Mouse (Mus musculus) G1E (cell line): Measurements from ENCODE around the gene Olfr549. TPM values are rescaled to one million over a fixed set of nuclear protein-coding genes. Genes with fewer than 3 reads are reported as not detected.

ENCODE experiments used
- ATAC-seq: 2 replicates; pipeline ENCODE4 v1.8.0; 2016; ENCODE audit warnings: mild to moderate bottlenecking; ENCODE audit not compliant: insufficient number of reproducible peaks, poor library complexity, low FRiP score, severe bottlenecking; ENCODE audit errors: extremely low read depth
- DNase-seq: peaks from one replicate; pipeline ENCODE4 v3.0.0; 2012; ENCODE audit warnings: low spot score
- H3K27me3 ChIP-seq: 2 replicates; pipeline ENCODE4 v1.6.1; 2012; ENCODE audit warnings: mild to moderate bottlenecking, low read length, inconsistent platforms; ENCODE audit not compliant: insufficient read depth
- H3K36me3 ChIP-seq: replicated peaks from 2 replicates; pipeline ENCODE3; 2012; ENCODE audit warnings: mild to moderate bottlenecking, inconsistent platforms
- H3K4me1 ChIP-seq: 2 replicates; pipeline ENCODE4 v1.6.1; 2012; ENCODE audit warnings: low read depth, low read length, inconsistent platforms, mixed read lengths; ENCODE audit not compliant: insufficient read depth
- H3K4me3 ChIP-seq: 2 replicates; pipeline ENCODE4 v1.5.1; 2012; ENCODE audit warnings: low read depth, mild to moderate bottlenecking, inconsistent platforms, low read length, moderate library complexity, mixed read lengths
- H3K9me3 ChIP-seq: replicated peaks from 2 replicates; pipeline ENCODE4 v1.6.1; 2012; ENCODE audit warnings: inconsistent platforms
- CTCF ChIP-seq: IDR thresholded peaks from 2 replicates; pipeline ENCODE4 v1.5.1; 2012; ENCODE audit warnings: low read depth, low read length, inconsistent platforms, mixed read lengths
- GATA1 ChIP-seq: IDR thresholded peaks from 2 replicates; pipeline ENCODE4 v1.6.1; 2012; ENCODE audit warnings: borderline replicate concordance, low read length, inconsistent platforms, mixed read lengths
- GATA2 ChIP-seq: IDR thresholded peaks from 2 replicates; pipeline ENCODE4 v1.6.1; 2012; ENCODE audit warnings: low read depth, low read length, inconsistent platforms, borderline replicate concordance
- POLR2AphosphoS5 ChIP-seq: IDR thresholded peaks from 2 replicates; pipeline ENCODE4 v1.6.1; 2012; ENCODE audit warnings: low read depth, low read length, inconsistent platforms; ENCODE audit not compliant: insufficient replicate concordance
- TAL1 ChIP-seq: conservative IDR thresholded peaks from 2 replicates; pipeline ENCODE4 v1.6.1; 2012; ENCODE audit warnings: low read depth, low read length, inconsistent platforms, mixed read lengths
- polyA plus RNA-seq: library from polyadenylated mRNA; stranded (reverse); fragments of >175 nt; gene quantifications from 2 replicates; pipeline ENCODE4 v1.2.3, GENCODE M21; 2012
- total RNA-seq, 2 experiments: library from RNA; stranded (forward) in 1 of 2; stranded (reverse) in 1 of 2; fragments of 200-1000 nt in 1 of 2; fragments of >200 nt in 1 of 2; fragmentation: Nextera tagmentation in 1 of 2; gene quantifications; 2 replicates each; pipeline ENCODE4 v1.2.3; 2014 to 2017

The Olfr549 gene
- total and polyA plus RNA-seq, 3 experiments = 0.05 TPM; not detected in 2

- Histone ChIP-seq H3K36me3 (no peaks in the 10 kb centered on the region), H3K9me3 (no peaks in the 10 kb centered on the region), H3K4me3 (no peak overlapping the region), H3K27me3 (peaks cover 9% of the 10 kb centered on the region), H3K4me1 (no peaks in the 10 kb centered on the region)
- TF ChIP-seq TAL1 = no peak
- TF ChIP-seq GATA1 = no peak
- ATAC-seq (no peak), DNase-seq (no peak)
Measured at GRCm38 (mm10) chr7:102573174-102573830, 23.6 kb downstream of the Olfr549 start.

DNA sequence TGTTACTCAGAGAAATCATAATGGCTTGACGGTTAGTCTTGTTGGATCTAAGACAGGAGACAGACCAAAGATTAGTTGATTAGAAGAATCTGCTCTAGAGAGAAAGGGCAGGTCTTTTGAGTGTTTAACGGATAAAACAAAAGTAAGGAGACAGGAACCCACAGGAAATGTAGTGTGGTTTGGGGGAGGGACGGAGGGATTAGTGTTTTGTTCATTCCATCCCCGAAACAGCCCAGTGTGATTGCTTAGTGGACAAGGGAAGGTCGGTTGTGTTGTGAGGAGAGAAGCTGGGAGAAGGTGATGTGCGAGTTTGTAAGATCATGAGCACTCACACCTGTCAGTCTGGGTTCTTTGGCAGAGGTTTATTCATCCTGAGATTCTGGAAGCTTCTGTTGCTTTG, 26.3 kb downstream of the Olfr549 start:
- Histone ChIP-seq H3K4me1 (no peaks in the 10 kb centered on the region), H3K36me3 (no peaks in the 10 kb centered on the region), H3K4me3 (no peak overlapping the region), H3K27me3 (peaks cover 12% of the 10 kb centered on the region), H3K9me3 (no peaks in the 10 kb centered on the region)
- TF ChIP-seq CTCF = no peak
- no peak for TF ChIP-seq GATA1
- no peak for TF ChIP-seq TAL1
- no peak for TF ChIP-seq GATA2
- no peak for TF ChIP-seq POLR2AphosphoS5
- no peak for ATAC-seq
- DNase-seq = no peak

DNA sequence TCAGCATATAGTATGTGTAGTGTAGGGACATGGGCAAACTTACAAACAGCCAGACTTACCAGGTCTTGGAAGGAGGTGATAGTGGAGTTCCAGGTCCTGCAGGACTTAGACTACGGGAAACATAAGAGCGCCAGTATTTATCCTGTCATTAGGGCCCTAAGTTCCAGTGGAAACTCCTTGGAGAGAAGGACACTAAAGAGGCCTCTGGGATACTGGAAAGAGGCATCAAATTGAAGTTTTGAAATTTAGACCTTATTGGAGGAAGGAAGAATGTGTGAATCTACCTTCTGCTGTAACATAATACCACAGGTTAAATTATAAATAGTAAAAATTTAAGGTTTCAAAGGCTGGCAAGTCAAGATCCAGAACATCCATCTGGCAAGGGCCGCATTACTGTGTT, 42.1 kb downstream of the Olfr549 start, which contains the start of gene Olfr551:
TSS of gene Olfr551 (minus strand) at position 101 of the 400 bp plus-strand sequence.
- no peaks in the 10 kb centered on the region for H3K36me3 ChIP-seq
- no peaks in the 10 kb centered on the region for H3K27me3 ChIP-seq
- H3K9me3 ChIP-seq = no peaks in the 10 kb centered on the region
- no peak within 1 kb of the TSS for H3K4me3 ChIP-seq
- TF ChIP-seq GATA2 = no peak
- no peak for TF ChIP-seq POLR2AphosphoS5
- no peak for TF ChIP-seq GATA1
- TF ChIP-seq TAL1 = no peak
- TF ChIP-seq CTCF = no peak
- H3K4me1 ChIP-seq = no peaks in the 10 kb centered on the region
- no peak for ATAC-seq
- no peak for DNase-seq

- TF ChIP-seq POLR2AphosphoS5 = no peak
- no peak for TF ChIP-seq GATA1
- TF ChIP-seq CTCF = no peak
- TF ChIP-seq TAL1 = no peak
- no peak for TF ChIP-seq GATA2
- H3K9me3 ChIP-seq = no peaks in the 10 kb centered on the region
- H3K4me3 ChIP-seq = no peak within 1 kb of the TSS
- H3K27me3 ChIP-seq = peaks cover 4% of the 10 kb centered on the region; the same call in 1 of the 2 replicates
- DNase-seq (no peak), ATAC-seq (no peak)
- H3K4me1 ChIP-seq = no peaks in the 10 kb centered on the region
- no peaks in the 10 kb centered on the region for H3K36me3 ChIP-seq
Measured at GRCm38 (mm10) chr7:102597378-102598031, 47.8 kb downstream of the Olfr549 start, which contains the start of gene Olfr552. Olfr552 (plus strand) TSS chr7:102597770.

Other genes starting within 250 kb of the Olfr549 start
Only the 20 nearest of the 22 such genes appear.
- 264 and 285 TPM in 2 replicates for gene Rrm1, start 108.2 kb upstream of the Olfr549 start, total RNA-seq (2014; fragmentation: Nextera tagmentation)
- gene Rrm1, start 108.2 kb upstream of the Olfr549 start, total RNA-seq (2017) = 524 and 591 TPM in 2 replicates
- 64.3 and 131 TPM in 2 replicates for gene Rrm1, start 108.2 kb upstream of the Olfr549 start, polyA plus RNA-seq
- gene Olfr543, start 68.2 kb upstream of the Olfr549 start, total RNA-seq (2014; fragmentation: Nextera tagmentation) = not detected in 2 replicates
- gene Olfr543, start 68.2 kb upstream of the Olfr549 start, total RNA-seq (2017) = 0.27 TPM in 1 of 2 replicates, not detected in the other
- gene Olfr543, start 68.2 kb upstream of the Olfr549 start, polyA plus RNA-seq = not detected in 2 replicates
- not detected in 2 replicates for gene Olfr544, start 61.6 kb upstream of the Olfr549 start, total RNA-seq (2014; fragmentation: Nextera tagmentation)
- 0.12 TPM in 1 of 2 replicates, not detected in the other for gene Olfr544, start 61.6 kb upstream of the Olfr549 start, total RNA-seq (2017)
- not detected in 2 replicates for gene Olfr544, start 61.6 kb upstream of the Olfr549 start, polyA plus RNA-seq
- not detected in 2 replicates for gene Olfr545, start 50.3 kb upstream of the Olfr549 start, total RNA-seq (2014; fragmentation: Nextera tagmentation)
- gene Olfr545, start 50.3 kb upstream of the Olfr549 start, total RNA-seq (2017) = 0.05 TPM in 1 of 2 replicates, not detected in the other
- gene Olfr545, start 50.3 kb upstream of the Olfr549 start, polyA plus RNA-seq = not detected in 2 replicates
- gene Olfr547, start 15.1 kb upstream of the Olfr549 start, total RNA-seq (2014; fragmentation: Nextera tagmentation) = not detected in 2 replicates
- not detected in 2 replicates for gene Olfr547, start 15.1 kb upstream of the Olfr549 start, total RNA-seq (2017)
- gene Olfr547, start 15.1 kb upstream of the Olfr549 start, polyA plus RNA-seq = not detected in 2 replicates
- gene Olfr548-ps1, start 9.0 kb upstream of the Olfr549 start, total RNA-seq (2014; fragmentation: Nextera tagmentation) = not detected in 2 replicates
- gene Olfr548-ps1, start 9.0 kb upstream of the Olfr549 start, total RNA-seq (2017) = under 0.01 and 0.05 TPM in 2 replicates
- not detected in 2 replicates for gene Olfr548-ps1, start 9.0 kb upstream of the Olfr549 start, polyA plus RNA-seq
- gene Trim21, start 15.6 kb downstream of the Olfr549 start, total RNA-seq (2014; fragmentation: Nextera tagmentation) = 7.0 and 8.6 TPM in 2 replicates
- 19.2 and 23.2 TPM in 2 replicates for gene Trim21, start 15.6 kb downstream of the Olfr549 start, total RNA-seq (2017)
- gene Trim21, start 15.6 kb downstream of the Olfr549 start, polyA plus RNA-seq = 3.2 and 5.4 TPM in 2 replicates
- not detected in 2 replicates for gene Olfr550, start 21.6 kb downstream of the Olfr549 start, total RNA-seq (2014; fragmentation: Nextera tagmentation)
- gene Olfr550, start 21.6 kb downstream of the Olfr549 start, total RNA-seq (2017) = 0.06 and 0.11 TPM in 2 replicates
- not detected in 2 replicates for gene Olfr550, start 21.6 kb downstream of the Olfr549 start, polyA plus RNA-seq
- gene Olfr551, start 42.0 kb downstream of the Olfr549 start, total RNA-seq (2014; fragmentation: Nextera tagmentation) = not detected in 2 replicates
- 0.23 and 0.27 TPM in 2 replicates for gene Olfr551, start 42.0 kb downstream of the Olfr549 start, total RNA-seq (2017)
- not detected in 2 replicates for gene Olfr551, start 42.0 kb downstream of the Olfr549 start, polyA plus RNA-seq
- not detected in 2 replicates for gene Olfr552, start 47.9 kb downstream of the Olfr549 start, total RNA-seq (2014; fragmentation: Nextera tagmentation)
- 0.05 and 0.17 TPM in 2 replicates for gene Olfr552, start 47.9 kb downstream of the Olfr549 start, total RNA-seq (2017)
- not detected in 2 replicates for gene Olfr552, start 47.9 kb downstream of the Olfr549 start, polyA plus RNA-seq
- not detected in 2 replicates for gene Olfr553, start 68.3 kb downstream of the Olfr549 start, total RNA-seq (2014; fragmentation: Nextera tagmentation)
- gene Olfr553, start 68.3 kb downstream of the Olfr549 start, total RNA-seq (2017) = 0.12 and 0.22 TPM in 2 replicates
- gene Olfr553, start 68.3 kb downstream of the Olfr549 start, polyA plus RNA-seq = not detected in 2 replicates
- gene Olfr554, start 88.6 kb downstream of the Olfr549 start, total RNA-seq (2014; fragmentation: Nextera tagmentation) = not detected in 2 replicates
- gene Olfr554, start 88.6 kb downstream of the Olfr549 start, total RNA-seq (2017) = 0.06 and 0.16 TPM in 2 replicates
- not detected in 2 replicates for gene Olfr554, start 88.6 kb downstream of the Olfr549 start, polyA plus RNA-seq
- not detected in 2 replicates for gene Olfr555, start 109.0 kb downstream of the Olfr549 start, total RNA-seq (2014; fragmentation: Nextera tagmentation)
- gene Olfr555, start 109.0 kb downstream of the Olfr549 start, total RNA-seq (2017) = 0.17 and 0.22 TPM in 2 replicates
- not detected in 2 replicates for gene Olfr555, start 109.0 kb downstream of the Olfr549 start, polyA plus RNA-seq
- not detected in 2 replicates for gene Olfr556, start 115.0 kb downstream of the Olfr549 start, total RNA-seq (2014; fragmentation: Nextera tagmentation)
- 0.23 and 0.27 TPM in 2 replicates for gene Olfr556, start 115.0 kb downstream of the Olfr549 start, total RNA-seq (2017)
- gene Olfr556, start 115.0 kb downstream of the Olfr549 start, polyA plus RNA-seq = not detected in 2 replicates
- 12.9 and 19.6 TPM in 2 replicates for gene Trim68, start 137.5 kb downstream of the Olfr549 start, total RNA-seq (2014; fragmentation: Nextera tagmentation)
- gene Trim68, start 137.5 kb downstream of the Olfr549 start, total RNA-seq (2017) = 9.6 and 9.9 TPM in 2 replicates
- gene Trim68, start 137.5 kb downstream of the Olfr549 start, polyA plus RNA-seq = 2.0 and 2.3 TPM in 2 replicates
- gene Olfr557, start 146.0 kb downstream of the Olfr549 start, total RNA-seq (2014; fragmentation: Nextera tagmentation) = not detected in 2 replicates
- 0.06 TPM in 1 of 2 replicates, not detected in the other for gene Olfr557, start 146.0 kb downstream of the Olfr549 start, total RNA-seq (2017)
- gene Olfr557, start 146.0 kb downstream of the Olfr549 start, polyA plus RNA-seq = not detected in 2 replicates
- gene Olfr558, start 152.3 kb downstream of the Olfr549 start, total RNA-seq (2014; fragmentation: Nextera tagmentation) = not detected in 2 replicates
- gene Olfr558, start 152.3 kb downstream of the Olfr549 start, total RNA-seq (2017) = 0.11 and 0.17 TPM in 2 replicates
- not detected in 2 replicates for gene Olfr558, start 152.3 kb downstream of the Olfr549 start, polyA plus RNA-seq
- not detected in 2 replicates for gene Olfr33, start 169.2 kb downstream of the Olfr549 start, total RNA-seq (2014; fragmentation: Nextera tagmentation)
- gene Olfr33, start 169.2 kb downstream of the Olfr549 start, total RNA-seq (2017) = not detected in 2 replicates
- gene Olfr33, start 169.2 kb downstream of the Olfr549 start, polyA plus RNA-seq = not detected in 2 replicates
- gene Olfr559, start 177.6 kb downstream of the Olfr549 start, total RNA-seq (2014; fragmentation: Nextera tagmentation) = not detected in 2 replicates
- not detected in 2 replicates for gene Olfr559, start 177.6 kb downstream of the Olfr549 start, total RNA-seq (2017)
- not detected in 2 replicates for gene Olfr559, start 177.6 kb downstream of the Olfr549 start, polyA plus RNA-seq
- gene Olfr560, start 209.5 kb downstream of the Olfr549 start, total RNA-seq (2014; fragmentation: Nextera tagmentation) = not detected in 2 replicates
- gene Olfr560, start 209.5 kb downstream of the Olfr549 start, total RNA-seq (2017) = 0.12 and 0.38 TPM in 2 replicates
- not detected in 2 replicates for gene Olfr560, start 209.5 kb downstream of the Olfr549 start, polyA plus RNA-seq